Mouse (Mus musculus): ENCODE measurements around the gene Btbd9.

Gene Btbd9

GRCm38 (mm10) chr17:30259938-30260337 lies 316.4 kb downstream of the Btbd9 start:
- DNase-seq (ENCODE audit: extremely low read depth, low read depth, low spot score): no peak

DNA sequence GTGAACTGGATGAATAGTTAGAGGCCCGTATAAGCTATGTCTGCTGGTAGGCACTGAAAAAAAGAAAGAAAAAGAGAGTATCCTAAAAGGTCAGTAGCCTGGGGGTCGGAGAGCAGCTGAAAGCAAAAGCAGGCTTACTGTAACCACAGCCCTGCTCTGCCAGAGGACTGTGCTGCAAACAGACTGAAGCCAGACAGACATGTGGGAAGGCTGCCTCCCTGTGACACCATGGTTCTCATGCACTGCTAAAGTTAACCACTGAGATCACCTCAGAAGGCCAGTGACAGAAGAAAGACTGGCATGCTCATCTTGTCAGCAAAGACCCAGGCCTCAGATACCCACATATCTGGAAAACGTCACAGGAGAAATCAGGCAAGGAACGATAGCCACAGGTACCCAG lies 317.8 kb downstream of the Btbd9 start:
- no peak for DNase-seq (ENCODE audit: extremely low read depth, low read depth, low spot score)

- DNase-seq (ENCODE audit: extremely low read depth, low read depth, low spot score): peak; percentile 67
Observed at GRCm38 (mm10) chr17:30255928-30256560, 320.2 kb downstream of the Btbd9 start.

DNA sequence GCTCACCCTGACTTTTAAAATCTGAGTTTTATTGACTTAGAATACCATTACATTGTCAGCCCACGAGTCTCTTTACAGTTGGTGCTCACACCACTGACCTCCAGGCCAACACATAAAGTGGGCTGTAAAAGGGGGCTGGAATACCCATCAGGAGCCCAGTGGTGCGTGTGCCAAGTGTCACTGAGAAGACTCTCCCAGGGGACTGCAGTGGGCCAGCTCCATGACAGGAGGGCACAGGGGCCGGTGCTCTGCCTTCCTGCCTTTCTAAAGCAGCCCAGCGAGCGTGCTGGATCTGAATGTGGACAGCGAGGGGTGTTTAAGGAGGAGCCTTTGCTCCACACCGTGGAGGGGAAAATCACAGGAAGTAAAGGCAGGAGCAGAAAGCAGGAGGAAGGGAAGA lies 322.4 kb downstream of the Btbd9 start:
- DNase-seq (ENCODE audit: extremely low read depth, low read depth, low spot score): no peak

- no peak for DNase-seq (ENCODE audit: extremely low read depth, low read depth, low spot score)
Observed at GRCm38 (mm10) chr17:30253028-30253427, 323.3 kb downstream of the Btbd9 start.

- DNase-seq (ENCODE audit: extremely low read depth, low read depth, low spot score): no peak
Observed at GRCm38 (mm10) chr17:30245308-30245706, 331.0 kb downstream of the Btbd9 start.

- DNase-seq (ENCODE audit: extremely low read depth, low read depth, low spot score): no peak
Observed at GRCm38 (mm10) chr17:30244651-30245307, 331.5 kb downstream of the Btbd9 start.

DNA sequence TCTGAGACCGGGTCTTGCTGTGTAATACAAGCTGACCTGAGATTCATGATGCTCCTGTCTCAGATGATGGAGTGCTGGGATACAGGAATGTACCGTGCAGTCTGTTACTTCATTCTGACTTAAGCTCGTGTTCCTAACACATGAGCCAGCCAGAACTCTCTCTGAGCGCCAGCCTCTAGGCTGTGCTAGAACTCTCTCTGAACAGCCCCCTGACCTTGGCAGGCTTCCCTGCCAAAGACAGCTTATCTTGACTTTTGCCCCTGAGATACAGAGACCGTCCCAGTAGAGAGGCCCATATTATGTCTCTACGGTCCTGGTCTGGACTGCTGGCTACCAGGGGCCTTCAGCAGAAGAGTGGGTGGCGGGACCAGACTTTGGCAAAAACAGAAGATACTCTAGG lies 332.7 kb downstream of the Btbd9 start:
- no peak for DNase-seq (ENCODE audit: extremely low read depth, low read depth, low spot score)

GRCm38 (mm10) chr17:30242647-30243046 lies 333.6 kb downstream of the Btbd9 start:
- DNase-seq (ENCODE audit: extremely low read depth, low read depth, low spot score): no peak

- no peak for DNase-seq (ENCODE audit: extremely low read depth, low read depth, low spot score)
Observed at GRCm38 (mm10) chr17:30241720-30242322, 334.5 kb downstream of the Btbd9 start.

GRCm38 (mm10) chr17:30241061-30241460 lies 335.2 kb downstream of the Btbd9 start:
- DNase-seq (ENCODE audit: extremely low read depth, low read depth, low spot score): no peak

DNA sequence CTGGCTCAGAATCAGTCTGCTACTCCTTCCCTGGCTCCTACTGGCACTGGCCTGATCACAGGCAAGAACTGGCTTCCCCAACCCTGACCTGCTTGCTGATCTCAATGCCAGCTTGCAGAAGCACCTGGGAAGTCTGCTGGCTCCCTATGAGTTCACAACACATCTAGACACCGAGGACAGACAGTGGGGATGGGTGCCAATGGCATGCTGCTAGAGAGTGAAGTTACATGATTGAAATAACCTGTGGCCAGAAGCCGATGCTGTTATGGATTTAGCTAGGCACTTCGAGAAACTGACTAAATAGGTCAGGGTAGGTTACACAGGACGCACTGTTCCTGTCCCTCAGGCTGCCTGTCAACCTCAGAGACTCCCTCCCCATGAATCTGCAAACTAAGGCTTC lies 335.6 kb downstream of the Btbd9 start:
- peak; percentile 39 for DNase-seq (ENCODE audit: extremely low read depth, low read depth, low spot score)

DNA sequence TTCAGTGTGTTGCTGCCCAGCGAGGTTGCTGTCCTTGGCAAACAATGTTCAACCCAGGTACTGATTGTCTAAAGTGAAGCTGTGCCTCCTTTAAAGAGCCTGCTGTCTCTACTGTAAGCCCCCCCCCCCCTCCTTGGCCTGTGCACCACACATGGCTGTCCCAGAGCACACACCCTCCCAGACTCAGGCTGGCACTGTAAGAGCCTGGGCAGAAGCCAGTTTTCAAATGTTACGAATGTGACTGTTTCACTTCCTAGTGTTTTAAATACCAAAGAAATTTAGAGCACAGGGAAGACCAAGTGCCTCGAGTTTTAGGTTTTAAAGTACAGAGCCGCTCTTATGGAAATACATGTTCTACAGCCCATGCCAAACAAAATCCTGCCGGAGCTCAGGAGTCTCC lies 336.8 kb downstream of the Btbd9 start:
- DNase-seq (ENCODE audit: extremely low read depth, low read depth, low spot score): no peak

- no peak for DNase-seq (ENCODE audit: extremely low read depth, low read depth, low spot score)
Observed at GRCm38 (mm10) chr17:30237600-30237999, 338.7 kb downstream of the Btbd9 start.

DNA sequence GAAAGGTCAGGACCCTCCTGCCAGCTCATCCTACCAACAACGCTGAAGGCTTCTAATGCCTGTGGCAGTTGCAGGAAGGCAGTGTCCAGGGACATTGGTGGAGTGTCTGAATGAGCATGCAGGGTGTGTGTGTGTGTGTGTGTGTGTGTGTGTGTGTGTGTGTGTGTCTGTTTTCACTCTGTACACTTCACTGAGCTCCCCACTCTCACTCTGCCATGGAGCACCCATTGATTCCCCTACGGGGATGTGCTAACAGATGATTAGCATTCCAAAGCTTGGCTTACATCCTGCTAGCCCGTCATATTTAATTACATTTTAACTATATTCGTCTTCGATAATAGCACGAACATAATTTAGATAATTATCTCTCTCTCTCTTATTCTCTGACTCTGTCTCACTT lies 339.7 kb downstream of the Btbd9 start:
- no peak for DNase-seq (ENCODE audit: extremely low read depth, low read depth, low spot score)

- no peak for DNase-seq (ENCODE audit: extremely low read depth, low read depth, low spot score)
Observed at GRCm38 (mm10) chr17:30235380-30235779, 340.9 kb downstream of the Btbd9 start.

GRCm38 (mm10) chr17:30232698-30233097 lies 343.6 kb downstream of the Btbd9 start:
- no peak for DNase-seq (ENCODE audit: extremely low read depth, low read depth, low spot score)

- DNase-seq (ENCODE audit: extremely low read depth, low read depth, low spot score): no peak
Observed at GRCm38 (mm10) chr17:30231483-30231882, 344.8 kb downstream of the Btbd9 start.

GRCm38 (mm10) chr17:30230428-30230827 lies 345.9 kb downstream of the Btbd9 start:
- DNase-seq (ENCODE audit: extremely low read depth, low read depth, low spot score): no peak

- DNase-seq (ENCODE audit: extremely low read depth, low read depth, low spot score): no peak
Observed at GRCm38 (mm10) chr17:30228439-30229215, 347.7 kb downstream of the Btbd9 start.

- DNase-seq (ENCODE audit: extremely low read depth, low read depth, low spot score): no peak
Observed at GRCm38 (mm10) chr17:30225030-30225740, 351.1 kb downstream of the Btbd9 start.
